In the genomic region with DNA sequence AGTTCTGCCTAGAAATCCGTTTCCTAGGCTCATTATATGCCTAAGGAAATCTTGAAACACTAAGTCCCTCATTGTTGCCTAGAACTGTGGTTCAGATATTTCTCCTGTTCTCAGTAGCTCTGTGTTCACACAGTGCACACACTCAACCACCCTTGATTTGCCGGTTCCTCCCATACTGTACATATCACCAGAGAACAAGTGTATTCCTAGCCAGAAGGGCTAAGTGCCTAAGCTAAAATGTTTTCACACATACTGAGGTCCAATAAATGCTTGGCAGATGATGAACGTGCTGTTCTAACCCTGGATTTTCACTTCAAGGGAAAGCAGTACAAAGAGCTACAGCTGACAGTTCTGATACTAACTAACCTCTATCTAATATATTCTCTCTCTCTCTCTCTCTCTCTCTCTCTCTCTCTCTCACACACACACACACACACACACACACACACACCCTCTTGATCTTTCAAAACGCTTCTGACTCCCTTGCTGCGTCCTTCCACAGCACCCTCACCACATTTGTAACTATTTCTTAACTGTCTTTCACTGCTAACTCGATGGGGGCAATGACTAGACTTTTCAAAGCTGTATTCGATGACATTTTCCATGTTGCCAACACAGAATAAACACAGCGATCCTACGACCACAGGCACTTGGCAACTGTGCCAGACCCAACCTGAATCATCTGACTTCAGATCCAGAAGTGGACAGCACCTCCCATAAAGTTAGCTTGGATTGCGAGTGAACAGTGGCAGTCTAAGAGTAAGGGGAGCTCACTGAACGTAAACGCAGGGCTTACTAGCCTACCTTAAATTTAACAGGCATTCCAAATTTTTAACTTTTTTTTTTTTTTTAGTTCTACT, we compare ENCODE assay signal across 8 mouse cellular contexts. TPM values are rescaled to one million over a fixed set of nuclear protein-coding genes. Genes with fewer than 3 reads are reported as not detected.
A peak's percentile ranks its signal among the peaks of the same experiment; 100 is the strongest.
DNase-seq lines count a peak whose midpoint lies in the region; ATAC-seq and TF ChIP-seq lines count a peak whose summit lies in the region.

No protein-coding gene starts in this region.

- no peaks in the 10 kb centered on the region for H3K36me3 ChIP-seq in heart, embryonic 11.5 days (ENCODE audit: control insufficient read depth, insufficient read depth, low read length)
- H3K36me3 ChIP-seq in kidney, postnatal 0 days (ENCODE audit: insufficient read depth, low read length) = peaks cover 3% of the 10 kb centered on the region; the same call in 1 of the 2 replicates

- no peak overlapping the region for H3K27ac ChIP-seq in cerebellum, adult 2 months (ENCODE audit: insufficient read depth, low read length)
- peak overlapping the region; percentile 100 for H3K27ac ChIP-seq in heart, embryonic 11.5 days (ENCODE audit: low read depth, low read length)
- peak overlapping the region; percentile 99; the same call in 1 of the 2 replicates for H3K27ac ChIP-seq in kidney, postnatal 0 days

- peak overlapping the region; percentile 94 for H3K9ac ChIP-seq in heart, embryonic 11.5 days (ENCODE audit: low read depth, low read length)
- peak overlapping the region; percentile 82 for H3K9ac ChIP-seq in kidney, postnatal 0 days (ENCODE audit: low read depth, low read length)

- ATAC-seq in heart, embryonic 11.5 days (replicated peaks; ENCODE audit: insufficient number of reproducible peaks, low FRiP score, low TSS enrichment) = no peak
- ATAC-seq in kidney, postnatal 0 days (replicated peaks; ENCODE audit: low FRiP score, low read depth) = no peak
- peak; percentile 4 for ATAC-seq in megakaryocyte, adult 5-6 weeks (ENCODE audit: poor library complexity, severe bottlenecking)

- 9% methylated on average over 12 of the region's 12 CpGs for WGBS in cerebellum, adult 2 months
- 34% methylated on average over 12 of the region's 12 CpGs for WGBS in heart, embryonic 11.5 days (ENCODE audit: insufficient replicate concordance)
- 27% methylated on average over 12 of the region's 12 CpGs for WGBS in kidney, postnatal 0 days

- H3K27me3 ChIP-seq in cerebellum, adult 2 months (ENCODE audit: control insufficient read depth, insufficient read depth, low read length) = no peaks in the 10 kb centered on the region
- H3K27me3 ChIP-seq in heart, embryonic 11.5 days (ENCODE audit: control insufficient read depth, insufficient read depth, low read length) = no peaks in the 10 kb centered on the region
- H3K27me3 ChIP-seq in kidney, postnatal 0 days (ENCODE audit: insufficient read depth, low read length) = no peaks in the 10 kb centered on the region

- no peaks in the 10 kb centered on the region for H3K4me1 ChIP-seq in cerebellum, adult 2 months (ENCODE audit: control insufficient read depth, insufficient read depth, low read length)
- peaks cover 12% of the 10 kb centered on the region for H3K4me1 ChIP-seq in heart, embryonic 11.5 days (ENCODE audit: control insufficient read depth, insufficient read depth, low read length)
- peaks cover 25% of the 10 kb centered on the region; the same call in 1 of the 2 replicates for H3K4me1 ChIP-seq in kidney, postnatal 0 days (replicated peaks; ENCODE audit: insufficient read depth, low read length)

- H3K4me2 ChIP-seq in heart, embryonic 11.5 days = peak overlapping the region; percentile 82
- H3K4me2 ChIP-seq in kidney, postnatal 0 days (ENCODE audit: low read length) = peak overlapping the region; percentile 71

- DNase-seq in cerebellum, adult 2 months = peak in 1 of 2 experiments; percentile 32
- DNase-seq in cerebellum, postnatal 4 days (ENCODE audit: low spot score in 2 of 2) = no peak
- DNase-seq in adipocyte (ENCODE audit: low spot score) = peak; percentile 59
- DNase-seq in kidney, postnatal 0 days (ENCODE audit: low spot score) = peak; percentile 36
- no peak for DNase-seq in frontal cortex, postnatal 25 days (ENCODE audit: low spot score in 2 of 2)
- no peak for DNase-seq in urinary bladder, postnatal 36 days (ENCODE audit: low spot score in 2 of 2)

- TF ChIP-seq CTCF in cerebellum, adult 2 months (IDR thresholded peaks at IDR 0.05; ENCODE audit: borderline replicate concordance, insufficient read depth, low read depth, low read length) = no peak
- TF ChIP-seq CTCF in kidney, postnatal 0 days (IDR thresholded peaks at IDR 0.05; ENCODE audit: low read depth) = no peak

- peak overlapping the region; percentile 87 for H3K4me3 ChIP-seq in cerebellum, adult 2 months (replicated peaks; ENCODE audit: insufficient read depth, low read depth, low read length)
- peak overlapping the region; percentile 94 for H3K4me3 ChIP-seq in heart, embryonic 11.5 days (ENCODE audit: low read depth, low read length)
- H3K4me3 ChIP-seq in kidney, postnatal 0 days (replicated peaks; ENCODE audit: low read depth, low read length) = peak overlapping the region; percentile 89

- no peaks in the 10 kb centered on the region for H3K9me3 ChIP-seq in heart, embryonic 11.5 days (replicated peaks; ENCODE audit: control insufficient read depth, low read length)
- H3K9me3 ChIP-seq in kidney, postnatal 0 days (replicated peaks; ENCODE audit: low read length) = no peaks in the 10 kb centered on the region

- TF ChIP-seq POLR2A in cerebellum, adult 2 months (IDR thresholded peaks at IDR 0.05; ENCODE audit: borderline replicate concordance, insufficient read depth, low read length) = no peak

RNA-seq across cellular contexts. Expression of a gene that starts 1.1 kb away (rescaled TPM):
- 82.1 and 89.7 TPM in 2 replicates for polyA plus RNA-seq in cerebellum, adult 2 months (2012; rRNA removed)
- polyA plus RNA-seq in heart, embryonic 11.5 days (2014; fragmentation: Nextera tagmentation; extraction: Ambion mirVana) = 54.1 and 54.8 TPM in 2 replicates
- polyA plus RNA-seq in kidney, postnatal 0 days (2015; fragmentation: Nextera tagmentation; extraction: Ambion mirVana) = 63.7 and 71.2 TPM in 2 replicates
- total RNA-seq in megakaryocyte, adult 5-6 weeks (2015) = 417 and 420 TPM in 2 replicates
- total RNA-seq in megakaryocyte, adult 5-6 weeks (2017) = 551 and 589 TPM in 2 replicates

RNA-seq across cellular contexts. Expression of a gene that starts 48.7 kb away (rescaled TPM):
- 131 and 133 TPM in 2 replicates for polyA plus RNA-seq in cerebellum, adult 2 months (2012; rRNA removed)
- 61.8 and 66.4 TPM in 2 replicates for polyA plus RNA-seq in heart, embryonic 11.5 days (2014; fragmentation: Nextera tagmentation; extraction: Ambion mirVana)
- 74.4 and 77.6 TPM in 2 replicates for polyA plus RNA-seq in kidney, postnatal 0 days (2015; fragmentation: Nextera tagmentation; extraction: Ambion mirVana)
- 125 and 133 TPM in 2 replicates for total RNA-seq in megakaryocyte, adult 5-6 weeks (2015)
- 95.0 and 101 TPM in 2 replicates for total RNA-seq in megakaryocyte, adult 5-6 weeks (2017)

Comparison
In these comparisons a context has a peak if more than half of its experiments do, and no peak if none do; other contexts are left out.
1. DNase-seq: peak in adipocyte (single experiment) and kidney, postnatal 0 days (single experiment); none in cerebellum, postnatal 4 days (0 of 2), frontal cortex, postnatal 25 days (0 of 2) and urinary bladder, postnatal 36 days (0 of 2).
2. Peak in every context shown above with its lines, with median percentiles within 50 percentile points of each other: H3K4me3 ChIP-seq.